Mouse (Mus musculus) erythroblast, embryonic 14.5 days (primary cell): ENCODE measurements around the gene Cysltr2.

Experiments used
- GATA1 ChIP-seq: IDR thresholded peaks from 2 replicates; pipeline ENCODE4 v1.6.1; 2012; ENCODE audit warnings: low read length, inconsistent platforms, mixed read lengths
- TAL1 ChIP-seq: IDR thresholded peaks from 3 replicates; pipeline ENCODE4 v1.6.1; 2012; ENCODE audit warnings: low read length, inconsistent platforms, mixed read lengths

DNA sequence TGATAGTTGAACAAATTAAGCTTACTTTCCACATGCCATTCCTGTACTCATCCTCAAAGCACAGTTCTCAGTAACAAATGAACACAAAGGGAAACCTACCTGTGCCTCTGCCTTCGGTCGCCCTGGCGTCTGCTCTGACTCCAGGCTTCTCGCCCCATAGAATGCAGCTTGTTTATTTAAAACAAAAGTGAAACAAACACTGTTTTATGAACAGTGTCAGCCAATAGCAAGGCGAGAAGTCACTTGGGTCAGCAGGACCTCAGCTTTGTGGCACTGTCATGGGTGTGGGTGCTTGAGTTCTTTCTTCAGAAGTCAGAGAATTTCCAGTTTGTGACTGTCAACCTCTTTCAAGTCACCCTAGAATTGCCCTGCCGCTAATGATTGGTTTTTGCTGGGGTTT lies at the start of gene Cysltr2:
- TF ChIP-seq GATA1 (no peak), TAL1 (no peak)
